Mouse (Mus musculus): ENCODE data around the gene Ubtd1.

GRCm38 (mm10) chr19:42071886-42072608 is 90.5 kb downstream of the Ubtd1 start:
- TF ChIP-seq CTCF (conservative IDR thresholded peaks at IDR 0.05; ENCODE audit: low read length) (no peak), POU5F1 (IDR thresholded peaks at IDR 0.05; ENCODE audit: borderline replicate concordance, low read length) (no peak)

Data from E14TG2a.4 (cell line).